Mouse (Mus musculus) stomach, embryonic 16.5 days (tissue): ENCODE measurements around the gene Spata2. TPM values are rescaled to one million over a fixed set of nuclear protein-coding genes. Genes with fewer than 3 reads are reported as not detected.
A peak's percentile ranks its signal among the peaks of the same experiment; 100 is the strongest.

Experiments used
- ATAC-seq: fragments of 200-750 bp; cut with Nextera tagmentation; 2 replicates; pipeline ENCODE4 v1.8.0; 2017; ENCODE audit warnings: moderate number of reproducible peaks, moderate TSS enrichment; ENCODE audit not compliant: insufficient read depth, low FRiP score
- H3K27ac ChIP-seq: fragments of 300-500 bp; sonication (generic); 2 replicates; pipeline ENCODE4 v1.5.1; 2014; ENCODE audit warnings: low read length
- H3K27me3 ChIP-seq: fragments of 300-500 bp; sonication (generic); 2 replicates; pipeline ENCODE4 v1.6.1; 2014; ENCODE audit warnings: low read length, control low read depth, mixed read lengths; ENCODE audit not compliant: control insufficient read depth, insufficient read depth
- H3K36me3 ChIP-seq: fragments of 300-500 bp; sonication (generic); 2 replicates; pipeline ENCODE4 v1.6.1; 2014; ENCODE audit warnings: low read length; ENCODE audit not compliant: control insufficient read depth, insufficient read depth
- H3K4me1 ChIP-seq: fragments of 300-500 bp; sonication (generic); 2 replicates; pipeline ENCODE4 v1.6.1; 2014; ENCODE audit warnings: low read length, control low read depth, mixed read lengths; ENCODE audit not compliant: control insufficient read depth, insufficient read depth
- H3K4me2 ChIP-seq: fragments of 300-500 bp; sonication (generic); 2 replicates; pipeline ENCODE4 v1.6.1; 2014; ENCODE audit warnings: low read depth, low read length, mixed read lengths
- H3K4me3 ChIP-seq: fragments of 300-500 bp; sonication (generic); replicated peaks from 2 replicates; pipeline ENCODE4 v1.5.1; 2014; ENCODE audit warnings: mild to moderate bottlenecking, low read length
- H3K9ac ChIP-seq: fragments of 300-500 bp; sonication (generic); 2 replicates; pipeline ENCODE4 v1.6.1; 2014; ENCODE audit warnings: low read length
- H3K9me3 ChIP-seq: fragments of 300-500 bp; sonication (generic); replicated peaks from 2 replicates; pipeline ENCODE4 v1.6.1; 2016; ENCODE audit warnings: low read length, control low read depth; ENCODE audit not compliant: control insufficient read depth
- WGBS: fragments of 180-500 bp; shearing (Covaris S2); extraction: QIAGEN DNeasy Blood & Tissue Kit; methylation state at CpG from one replicate; pipeline ENCODE4 v1.1.7; 2014; 5-methylcytosine and 5-hydroxymethylcytosine counted together
- polyA plus RNA-seq: library from polyadenylated mRNA; unstranded; fragments of >200 nt; fragmentation: Nextera tagmentation; extraction: Ambion mirVana; gene quantifications from 2 replicates; pipeline ENCODE4 v1.2.1, GENCODE M21; 2015

Gene Spata2
- polyA plus RNA-seq, 1 experiment from 2014 or later, result 15.9 TPM

DNA sequence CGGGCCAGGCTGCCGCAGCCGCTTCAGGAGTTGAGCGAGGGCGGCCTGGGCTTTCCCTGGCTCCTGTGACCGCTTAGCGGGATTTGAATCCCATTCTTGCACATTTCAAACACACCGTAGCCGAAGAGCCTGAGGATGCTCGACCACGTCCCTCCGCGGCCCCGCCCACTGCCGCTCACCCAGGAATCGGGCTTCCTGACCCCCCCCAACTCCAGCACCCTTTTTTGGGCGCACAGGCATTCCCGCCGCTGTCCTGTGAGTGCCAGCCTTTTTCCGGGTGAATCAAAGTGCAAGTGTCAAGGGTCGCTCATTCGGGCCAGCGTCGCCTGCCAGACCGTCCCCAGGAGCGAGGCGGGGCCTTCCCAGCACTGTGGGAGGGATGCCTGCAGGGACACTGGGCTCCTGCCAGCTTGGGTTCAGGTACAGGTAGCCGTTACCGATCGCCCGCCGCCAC is 11.2 kb upstream of the Spata2 start:
- no peak for ATAC-seq
- H3K27ac ChIP-seq, result peak overlapping the region; percentile 84

DNA sequence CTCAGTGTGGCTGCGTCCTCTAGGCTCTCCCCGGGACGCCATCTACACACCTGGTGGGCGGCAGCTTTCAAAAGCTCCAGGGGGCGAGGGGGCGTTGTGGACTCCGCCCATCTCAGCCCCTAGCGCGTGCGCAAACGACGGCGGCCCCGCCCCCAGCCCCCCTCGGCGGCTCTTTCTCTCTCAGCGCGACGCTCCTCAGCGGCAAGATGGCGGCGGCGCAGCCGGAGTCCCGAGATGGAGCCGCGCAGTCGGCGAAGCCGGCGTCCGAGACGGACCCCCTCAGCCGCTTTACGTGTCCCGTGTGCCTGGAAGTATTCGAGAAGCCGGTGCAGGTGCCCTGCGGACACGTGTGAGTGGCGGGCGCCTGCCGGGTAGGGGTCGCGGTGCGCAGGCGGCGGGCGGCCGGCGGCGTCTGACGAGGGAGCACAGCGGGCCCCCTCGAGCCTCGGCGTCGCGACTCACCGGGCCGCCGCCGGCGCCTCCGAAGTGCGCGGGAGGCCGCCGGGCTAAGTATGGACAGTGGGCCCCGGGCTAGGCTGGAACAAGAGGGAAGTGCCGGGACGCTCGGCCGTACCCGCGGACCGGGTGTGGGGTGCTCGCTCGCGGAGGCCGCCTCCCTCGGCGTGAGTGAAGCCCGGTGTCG is 10.7 kb upstream of the Spata2 start:
- peaks cover 26% of the 10 kb centered on the region for H3K4me1 ChIP-seq
- ATAC-seq, result peak; percentile 88
- no peaks in the 10 kb centered on the region for H3K9me3 ChIP-seq
- H3K27me3 ChIP-seq, result no peaks in the 10 kb centered on the region
- H3K9ac ChIP-seq, result peak overlapping the region; percentile 96
- peak overlapping the region; percentile 84 for H3K27ac ChIP-seq
- H3K4me3 ChIP-seq, result peak overlapping the region; percentile 78
- 0% methylated on average over 85 of the region's 85 CpGs for WGBS
- H3K36me3 ChIP-seq, result 0 out of 2 replicates have a peak, but pooled peaks cover 3% of the 10 kb centered on the region
- H3K4me2 ChIP-seq, result peak overlapping the region; percentile 85

More for the DNA sequence above, 11.2 kb upstream of the Spata2 start:
- WGBS, result under 1% methylated on average over 32 of the region's 32 CpGs
- 0 out of 2 replicates have a peak, but pooled peaks cover 3% of the 10 kb centered on the region for H3K36me3 ChIP-seq
- peak overlapping the region; percentile 85 for H3K4me2 ChIP-seq
- peak overlapping the region; percentile 96 for H3K9ac ChIP-seq
- no peaks in the 10 kb centered on the region for H3K27me3 ChIP-seq
- H3K4me3 ChIP-seq, result peak overlapping the region; percentile 78
- H3K9me3 ChIP-seq, result no peaks in the 10 kb centered on the region
- peaks cover 26% of the 10 kb centered on the region for H3K4me1 ChIP-seq

DNA sequence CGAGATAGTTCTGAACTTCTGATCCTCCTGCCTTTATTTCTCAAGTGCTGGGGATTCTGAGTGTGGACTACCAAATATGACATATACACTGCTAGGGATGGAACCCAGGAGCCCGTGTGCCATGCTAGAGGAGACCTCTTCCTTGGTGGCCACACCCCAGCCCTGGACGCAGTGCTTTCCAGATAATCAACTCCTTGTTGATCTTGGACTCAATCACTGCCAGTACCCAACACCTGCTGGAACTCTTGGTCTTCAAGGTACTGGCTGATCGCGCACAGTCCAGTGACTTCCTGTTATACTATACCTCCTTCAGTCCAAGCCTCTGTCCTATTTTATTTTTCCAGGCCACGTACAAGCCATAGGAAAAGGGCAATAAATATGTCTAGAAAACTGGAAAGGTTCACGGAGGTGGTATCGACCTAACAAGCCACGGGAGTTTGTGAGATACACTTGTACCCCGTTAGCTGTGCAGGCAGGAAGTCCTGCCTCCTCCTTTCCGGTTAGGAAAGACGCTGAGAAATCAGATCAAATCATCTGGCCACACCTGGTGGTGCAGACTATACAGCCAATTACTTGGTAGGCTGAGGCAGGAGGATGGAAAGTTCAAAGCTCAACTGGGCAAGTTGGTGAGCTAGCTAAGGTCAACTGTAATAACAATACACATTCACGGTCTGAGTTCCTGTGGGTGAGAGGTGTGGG is 10.0 kb upstream of the Spata2 start:
- H3K9ac ChIP-seq, result peak overlapping the region; percentile 96
- no peak for ATAC-seq
- 40% methylated on average over 13 of the region's 13 CpGs for WGBS

DNA sequence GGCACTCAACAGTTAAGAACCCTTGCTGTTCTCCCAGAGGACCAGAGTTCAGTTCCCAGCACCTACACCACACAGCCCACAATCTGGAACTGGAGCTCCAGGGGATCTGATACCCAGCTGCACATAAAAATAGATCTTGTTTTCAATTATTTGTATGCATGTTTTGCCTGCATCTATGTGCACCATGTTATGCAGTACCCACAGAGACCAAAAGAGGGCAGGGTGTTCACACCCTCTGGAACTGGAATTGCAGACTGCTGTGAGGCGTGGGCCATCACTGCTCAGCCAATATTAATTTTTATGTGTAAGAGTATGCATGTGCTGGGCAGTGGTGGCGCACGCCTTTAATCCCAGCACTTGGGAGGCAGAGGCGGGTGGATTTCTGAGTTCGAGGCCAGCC is 4.6 kb upstream of the Spata2 start:
- no peak overlapping the region for H3K4me2 ChIP-seq
- no peak overlapping the region for H3K9ac ChIP-seq
- no peaks in the 10 kb centered on the region for H3K27me3 ChIP-seq
- no peaks in the 10 kb centered on the region for H3K9me3 ChIP-seq
- no peak for ATAC-seq
- H3K36me3 ChIP-seq, result no peaks in the 10 kb centered on the region
- 70% methylated on average over 4 of the region's 5 CpGs for WGBS
- no peak overlapping the region for H3K27ac ChIP-seq
- H3K4me1 ChIP-seq, result 0 out of 2 replicates have a peak, but pooled peaks cover 6% of the 10 kb centered on the region
- no peak overlapping the region for H3K4me3 ChIP-seq

More for the DNA sequence above, 10.0 kb upstream of the Spata2 start:
- Histone ChIP-seq H3K4me1 (peaks cover 26% of the 10 kb centered on the region), H3K36me3 (0 out of 2 replicates have a peak, but pooled peaks cover 3% of the 10 kb centered on the region), H3K4me3 (peak overlapping the region; percentile 78), H3K27ac (peak overlapping the region; percentile 36), H3K27me3 (no peaks in the 10 kb centered on the region), H3K4me2 (peak overlapping the region; percentile 69), H3K9me3 (no peaks in the 10 kb centered on the region)

DNA sequence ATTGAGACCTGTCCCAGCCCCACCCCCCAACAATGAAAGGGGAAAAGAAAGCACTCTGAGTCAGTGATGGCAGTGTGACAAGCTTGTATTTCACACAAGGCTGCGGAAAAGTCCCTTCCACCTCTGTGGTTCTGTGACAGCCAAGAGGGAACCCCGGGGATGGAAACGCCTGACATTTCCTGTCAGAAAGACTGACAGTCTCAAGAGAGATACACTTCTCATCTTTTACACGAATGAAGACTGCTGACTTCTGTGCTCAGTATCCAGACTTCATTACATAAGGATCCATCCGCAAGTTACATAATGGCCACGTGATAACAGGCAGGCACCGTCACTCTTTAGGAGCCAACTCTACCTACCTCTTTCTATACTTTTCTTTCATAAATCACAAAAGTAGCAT is 3.8 kb upstream of the Spata2 start:
- H3K4me2 ChIP-seq, result no peak overlapping the region
- H3K9ac ChIP-seq, result no peak overlapping the region
- 82% methylated on average over 7 of the region's 7 CpGs for WGBS

DNA sequence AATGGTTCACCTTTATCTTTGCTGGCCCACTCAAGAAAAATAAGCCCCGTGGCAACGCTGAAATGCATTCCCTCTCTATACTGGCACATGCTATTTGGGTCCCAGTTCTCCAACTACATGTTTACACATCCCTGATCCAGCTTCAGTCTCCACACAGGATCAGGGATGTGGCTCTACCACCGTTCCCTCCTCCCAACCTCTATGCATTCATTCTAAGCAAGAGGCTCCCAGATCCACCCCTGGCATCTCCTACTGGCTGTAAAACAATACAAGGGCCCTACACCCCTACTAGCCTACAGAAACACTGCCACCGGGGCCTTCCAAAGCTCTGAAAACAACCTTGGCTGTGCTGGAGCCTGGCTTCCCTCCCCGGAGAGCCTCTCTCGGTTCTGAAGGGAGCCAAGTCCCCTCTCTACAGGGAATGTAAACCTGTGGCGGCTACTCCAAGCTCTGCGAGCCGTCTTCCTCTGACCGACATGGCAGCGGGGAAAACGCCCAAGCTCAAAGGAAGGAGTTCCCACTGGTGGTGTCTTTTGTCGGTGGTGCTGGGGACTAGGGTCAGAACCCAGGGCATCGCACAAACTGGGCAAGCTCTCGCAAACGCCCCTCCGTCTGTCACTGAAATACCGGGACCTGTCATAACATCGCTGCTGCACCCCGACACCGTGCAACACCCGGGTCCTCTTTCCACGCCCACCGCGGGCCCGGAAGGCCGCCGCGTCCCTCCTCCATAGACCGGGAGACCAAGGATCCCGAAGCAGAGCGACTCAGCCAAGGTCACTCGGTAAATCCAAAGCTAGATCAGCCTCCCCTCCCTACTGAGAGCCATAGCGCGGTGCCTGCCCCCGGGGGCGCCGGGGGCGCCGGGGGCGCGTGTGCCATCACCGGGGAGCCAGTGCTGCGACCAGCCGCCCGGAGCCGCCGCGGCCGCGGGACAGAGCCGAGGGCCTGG is 654 bp downstream of the Spata2 start, which contains the start of gene Rnf114:
TSS of gene Rnf114 (plus strand) at position 889 of the 952 bp plus-strand sequence.
- peaks cover 15% of the 10 kb centered on the region for H3K4me1 ChIP-seq
- peak within 1 kb of the TSS; percentile 97 for H3K27ac ChIP-seq
- H3K4me3 ChIP-seq, result peak within 1 kb of the TSS; percentile 100
- 3% methylated on average over 52 of the region's 52 CpGs for WGBS
- no peaks in the 10 kb centered on the region for H3K27me3 ChIP-seq
- peak within 1 kb of the TSS; percentile 98 for H3K9ac ChIP-seq
- ATAC-seq, result peak; percentile 26; the same call in 1 of the 2 replicates
- no peaks in the 10 kb centered on the region for H3K36me3 ChIP-seq
- H3K9me3 ChIP-seq, result no peaks in the 10 kb centered on the region
- peak within 1 kb of the TSS; percentile 82 for H3K4me2 ChIP-seq

More for the DNA sequence above, 3.8 kb upstream of the Spata2 start:
- Histone ChIP-seq H3K9me3 (no peaks in the 10 kb centered on the region), H3K36me3 (no peaks in the 10 kb centered on the region), H3K27me3 (no peaks in the 10 kb centered on the region), H3K27ac (no peak overlapping the region), H3K4me1 (peaks cover 13% of the 10 kb centered on the region), H3K4me3 (no peak overlapping the region)
- no peak for ATAC-seq

DNA sequence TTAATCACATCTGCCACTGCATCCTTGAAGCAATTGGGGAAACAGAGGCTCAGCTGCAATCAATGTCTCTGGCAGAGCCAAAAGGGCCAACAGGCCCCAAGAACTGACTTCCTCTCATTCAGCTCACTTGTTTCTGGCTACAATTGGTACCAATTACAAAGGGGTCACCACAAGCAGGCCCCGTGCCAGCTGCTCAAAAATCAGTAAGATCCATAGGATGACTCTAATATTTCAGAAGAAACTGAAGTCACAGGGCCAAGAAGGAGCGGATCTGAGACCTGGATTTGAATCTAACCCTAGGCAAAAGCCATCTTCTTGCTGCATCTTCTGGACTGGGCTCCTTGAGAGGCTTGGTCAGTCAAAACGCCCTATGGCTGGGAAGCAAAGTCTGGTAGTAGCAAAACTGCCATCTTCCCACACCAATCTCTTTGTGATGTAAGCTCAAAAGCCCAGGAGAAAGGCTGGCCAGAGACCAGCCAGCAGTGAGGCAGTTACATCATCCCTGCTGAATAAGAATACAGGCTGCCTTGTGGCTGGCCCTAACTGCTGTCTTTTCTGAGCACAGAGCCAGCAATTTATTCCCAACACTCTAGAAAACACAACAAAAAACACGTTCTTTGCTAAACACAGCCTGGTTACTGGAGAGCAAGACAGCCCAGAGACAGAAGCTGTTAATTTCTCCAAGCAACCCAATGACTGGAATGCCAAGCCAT is 1.7 kb downstream of the Spata2 start:
- H3K9ac ChIP-seq, result peak overlapping the region; percentile 98; the same call in 1 of the 2 replicates
- peak overlapping the region; percentile 82 for H3K4me2 ChIP-seq
- H3K4me3 ChIP-seq, result peak overlapping the region; percentile 100; the same call in 1 of the 2 replicates
- H3K27ac ChIP-seq, result no peak overlapping the region
- no peaks in the 10 kb centered on the region for H3K27me3 ChIP-seq
- ATAC-seq, result no peak
- H3K36me3 ChIP-seq, result no peaks in the 10 kb centered on the region
- H3K9me3 ChIP-seq, result no peaks in the 10 kb centered on the region
- peaks cover 18% of the 10 kb centered on the region for H3K4me1 ChIP-seq
- WGBS, result 81% methylated on average over 4 of the region's 4 CpGs

DNA sequence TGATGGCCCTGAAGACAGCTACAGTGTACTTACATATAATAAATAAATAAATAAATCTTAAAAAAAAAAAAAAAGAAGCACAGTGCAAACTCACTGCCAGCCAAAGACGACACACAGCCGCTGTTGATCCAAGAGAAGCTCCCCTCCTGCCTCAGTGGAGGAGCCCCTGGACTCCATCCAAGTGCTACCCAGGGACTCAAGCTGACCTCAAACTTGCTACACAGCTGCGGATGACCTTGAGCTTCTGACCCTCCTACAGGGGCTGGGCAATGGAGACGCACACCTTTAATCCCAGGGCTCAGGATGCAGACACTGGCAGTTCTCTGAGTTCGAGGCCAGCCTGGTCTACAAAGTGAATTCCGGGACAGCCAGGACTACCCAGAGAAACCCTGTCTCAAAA is 4.7 kb downstream of the Spata2 start:
- no peak for ATAC-seq
- H3K4me3 ChIP-seq, result no peak overlapping the region
- no peaks in the 10 kb centered on the region for H3K9me3 ChIP-seq
- WGBS, result 81% methylated on average over 6 of the region's 6 CpGs
- H3K27ac ChIP-seq, result no peak overlapping the region
- no peaks in the 10 kb centered on the region for H3K27me3 ChIP-seq
- H3K9ac ChIP-seq, result no peak overlapping the region
- no peak overlapping the region for H3K4me2 ChIP-seq
- H3K4me1 ChIP-seq, result peaks cover 13% of the 10 kb centered on the region
- 0 out of 2 replicates have a peak, but pooled peaks cover 1% of the 10 kb centered on the region for H3K36me3 ChIP-seq
